Mouse (Mus musculus) lung, embryonic 14.5 days (tissue): ENCODE measurements around the gene Gm20388. TPM values are rescaled to one million over a fixed set of nuclear protein-coding genes. Genes with fewer than 3 reads are reported as not detected.

ENCODE experiments used
- ATAC-seq: fragments of 200-750 bp; cut with Nextera tagmentation; 2 replicates; pipeline ENCODE4 v1.8.0; 2017; ENCODE audit warnings: mild to moderate bottlenecking, moderate TSS enrichment, moderate library complexity; ENCODE audit not compliant: insufficient read depth
- DNase-seq: peaks from one replicate; pipeline ENCODE4 v3.0.0-alpha.2; 2015
- H3K27ac ChIP-seq: fragments of 300-500 bp; sonication (generic); 2 replicates; pipeline ENCODE4 v1.5.1; 2014; ENCODE audit warnings: low read depth, mild to moderate bottlenecking, moderate library complexity
- H3K27me3 ChIP-seq: fragments of 300-500 bp; sonication (generic); 2 replicates; pipeline ENCODE4 v1.6.1; 2014; ENCODE audit warnings: low read length, control low read depth; ENCODE audit not compliant: insufficient read depth
- H3K36me3 ChIP-seq: fragments of 300-500 bp; sonication (generic); 2 replicates; pipeline ENCODE4 v1.6.1; 2014; ENCODE audit warnings: control low read depth; ENCODE audit not compliant: insufficient read depth
- H3K4me1 ChIP-seq: fragments of 300-500 bp; sonication (generic); 2 replicates; pipeline ENCODE4 v1.6.1; 2014; ENCODE audit warnings: antibody characterized with exemption, control low read depth; ENCODE audit not compliant: insufficient read depth
- H3K4me2 ChIP-seq: fragments of 300-500 bp; sonication (generic); 2 replicates; pipeline ENCODE4 v1.6.1; 2014; ENCODE audit warnings: mild to moderate bottlenecking
- H3K4me3 ChIP-seq: fragments of 300-500 bp; sonication (generic); 2 replicates; pipeline ENCODE4 v1.5.1; 2014; ENCODE audit warnings: low read depth, low read length
- H3K9ac ChIP-seq: fragments of 300-500 bp; sonication (generic); 2 replicates; pipeline ENCODE4 v1.6.1; 2014
- H3K9me3 ChIP-seq: fragments of 300-500 bp; sonication (generic); 2 replicates; pipeline ENCODE4 v1.6.1; 2016; ENCODE audit warnings: low read depth, low read length, control low read depth
- CTCF ChIP-seq: IDR thresholded peaks from 2 replicates; pipeline ENCODE4 v1.5.1; 2016; ENCODE audit warnings: antibody characterized with exemption, low read depth
- WGBS: fragments of 180-500 bp; shearing (Covaris S2); extraction: QIAGEN DNeasy Blood & Tissue Kit; methylation state at CpG from one replicate; pipeline ENCODE4 v1.1.7; 2014; 5-methylcytosine and 5-hydroxymethylcytosine counted together
- polyA plus RNA-seq: library from polyadenylated mRNA; unstranded; fragments of >200 nt; fragmentation: Nextera tagmentation; extraction: Ambion mirVana; gene quantifications from 2 replicates; pipeline ENCODE4 v1.2.1, GENCODE M21; 2014

Gene Gm20388
- polyA plus RNA-seq, 1 experiment from 2014 or later, result not detected

DNA sequence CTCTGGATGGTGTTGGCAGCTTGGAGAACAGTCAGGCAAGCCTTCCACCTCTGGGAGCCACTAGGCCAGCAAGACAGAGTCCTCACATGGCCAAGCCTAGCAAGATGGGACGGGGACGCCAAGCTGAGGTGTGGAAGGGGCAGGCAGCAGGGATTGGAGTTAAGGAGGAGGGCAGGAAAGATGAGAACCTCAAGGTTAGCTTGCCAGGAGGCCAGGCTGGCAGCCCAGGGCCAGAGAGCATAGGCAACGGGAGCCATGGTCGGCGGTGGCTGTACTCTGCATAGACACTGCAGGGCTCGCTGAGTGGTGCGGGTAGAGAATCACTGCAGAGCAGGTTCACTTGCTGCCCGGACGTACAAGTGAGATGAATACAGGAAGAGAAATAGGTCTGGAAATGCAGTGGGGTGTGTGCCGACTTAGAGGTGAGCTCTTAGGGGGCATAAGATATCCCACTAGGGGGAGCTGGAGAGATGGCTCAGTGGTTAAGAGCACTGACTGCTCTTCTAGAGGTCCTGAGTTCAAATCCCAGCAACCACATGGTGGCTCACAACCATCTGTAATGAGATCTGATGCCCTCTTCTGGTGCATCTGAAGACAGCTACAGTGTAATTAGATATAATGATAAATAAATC, 731.5 kb downstream of the Gm20388 start:
- no peak for TF ChIP-seq CTCF
- Histone ChIP-seq H3K27ac (no peak overlapping the region), H3K9ac (no peak overlapping the region), H3K27me3 (no peaks in the 10 kb centered on the region), H3K9me3 (no peaks in the 10 kb centered on the region), H3K4me2 (no peak overlapping the region), H3K4me1 (no peaks in the 10 kb centered on the region), H3K4me3 (no peak overlapping the region), H3K36me3 (no peaks in the 10 kb centered on the region)
- 68% methylated on average over 10 of the region's 10 CpGs for WGBS
- ATAC-seq, result no peak
- DNase-seq, result no peak

DNA sequence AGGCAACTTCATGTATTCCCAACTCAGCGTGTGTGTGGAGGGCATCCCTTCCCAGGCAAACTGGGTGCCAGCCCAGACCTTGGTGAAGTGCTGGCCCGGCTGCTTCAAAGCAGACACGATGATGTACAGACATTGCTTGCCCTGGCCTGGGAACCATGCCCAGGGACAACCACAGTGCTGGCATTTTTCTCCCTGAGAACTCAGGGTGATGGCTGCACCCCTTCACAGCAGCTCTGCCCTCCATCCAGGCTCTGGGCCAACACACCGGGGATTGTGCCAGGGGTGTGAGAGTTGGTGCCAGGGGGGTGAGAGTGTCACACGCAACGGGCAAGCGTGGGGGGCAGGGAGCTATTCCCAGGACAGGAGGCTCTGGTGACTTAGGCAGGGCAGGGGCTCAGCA, 734.0 kb downstream of the Gm20388 start:
- no peak overlapping the region for H3K9ac ChIP-seq
- H3K9me3 ChIP-seq, result no peaks in the 10 kb centered on the region
- WGBS, result 66% methylated on average over 7 of the region's 7 CpGs
- no peaks in the 10 kb centered on the region for H3K4me1 ChIP-seq
- ATAC-seq (no peak), DNase-seq (no peak)
- H3K27ac ChIP-seq, result no peak overlapping the region
- no peak overlapping the region for H3K4me2 ChIP-seq
- H3K4me3 ChIP-seq, result no peak overlapping the region
- TF ChIP-seq CTCF, result no peak
- no peaks in the 10 kb centered on the region for H3K27me3 ChIP-seq
- no peaks in the 10 kb centered on the region for H3K36me3 ChIP-seq

DNA sequence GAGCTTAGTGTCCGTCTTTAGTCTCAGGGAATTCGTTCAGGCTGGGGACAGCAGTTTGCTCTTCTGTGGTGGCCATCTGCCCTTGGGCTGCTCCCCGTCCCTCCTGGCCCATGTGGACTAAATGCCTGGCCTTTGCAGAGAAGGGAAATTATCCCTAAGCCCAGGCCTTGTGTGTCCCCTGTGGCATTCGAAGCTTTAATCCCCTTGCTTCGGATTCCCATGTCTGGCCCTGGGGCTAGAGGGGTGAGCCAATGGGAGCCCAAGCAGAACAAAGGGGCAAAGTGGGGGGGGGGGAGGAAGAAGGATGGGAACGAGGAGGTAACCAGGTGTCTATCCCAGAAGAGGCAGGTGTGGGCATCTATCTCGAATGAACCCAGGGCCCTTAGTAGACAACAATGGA, 736.9 kb downstream of the Gm20388 start, which contains the start of gene 1190005I06Rik:
TSS of gene 1190005I06Rik (minus strand) at position 101 of the 400 bp plus-strand sequence.
- WGBS, result 63% methylated on average over 7 of the region's 7 CpGs
- no peaks in the 10 kb centered on the region for H3K9me3 ChIP-seq
- ATAC-seq, result no peak

DNA sequence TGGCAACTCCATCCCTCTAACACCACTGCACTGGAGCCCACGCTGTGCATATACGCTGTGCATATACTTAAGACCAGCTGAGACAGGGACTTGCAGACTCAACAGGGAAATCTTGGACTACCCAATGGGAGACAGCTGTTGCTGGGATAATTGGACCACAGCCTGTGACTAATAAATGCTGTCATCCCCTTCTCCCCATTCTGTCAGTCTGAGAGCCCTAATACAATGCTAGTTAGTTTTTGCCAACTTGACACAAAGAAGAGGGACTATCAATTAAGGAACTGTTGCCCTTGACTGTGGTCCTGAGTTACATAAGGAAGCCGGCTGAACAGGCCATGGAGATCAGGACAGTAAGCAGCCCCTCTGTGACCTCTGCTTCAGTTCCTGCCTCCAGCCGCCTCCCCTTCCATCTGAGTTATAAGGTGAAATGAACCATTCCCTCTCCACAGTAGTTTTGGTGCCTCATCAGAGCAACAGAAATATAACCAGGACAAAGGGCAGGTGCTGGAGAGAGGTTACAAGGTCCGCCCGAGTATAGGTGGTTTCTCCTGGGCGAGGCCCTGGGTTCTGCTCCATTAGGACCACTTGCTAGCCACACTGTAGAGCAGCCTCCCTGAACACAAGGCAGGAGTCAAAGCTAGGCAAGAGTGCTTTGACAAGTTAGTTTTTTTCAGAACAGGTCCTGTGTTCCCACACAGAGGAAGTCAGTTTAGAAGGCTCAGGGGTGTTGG, 745.8 kb downstream of the Gm20388 start:
- H3K9ac ChIP-seq, result no peak overlapping the region
- no peak for DNase-seq
- 92% methylated on average over 7 of the region's 7 CpGs for WGBS
- H3K4me1 ChIP-seq, result no peaks in the 10 kb centered on the region
- H3K27me3 ChIP-seq, result no peaks in the 10 kb centered on the region
- no peak overlapping the region for H3K27ac ChIP-seq
- ATAC-seq, result no peak
- TF ChIP-seq CTCF, result no peak
- H3K4me2 ChIP-seq, result no peak overlapping the region
- H3K4me3 ChIP-seq, result no peak overlapping the region
- H3K9me3 ChIP-seq, result no peaks in the 10 kb centered on the region
- H3K36me3 ChIP-seq, result peaks cover 60% of the 10 kb centered on the region

More for the DNA sequence above, 736.9 kb downstream of the Gm20388 start, which contains the start of gene 1190005I06Rik:
- Histone ChIP-seq H3K4me1 (no peaks in the 10 kb centered on the region), H3K36me3 (no peaks in the 10 kb centered on the region), H3K27me3 (no peaks in the 10 kb centered on the region), H3K4me3 (no peak within 1 kb of the TSS), H3K27ac (no peak within 1 kb of the TSS), H3K9ac (no peak within 1 kb of the TSS), H3K4me2 (no peak within 1 kb of the TSS)
- TF ChIP-seq CTCF, result no peak
- no peak for DNase-seq

DNA sequence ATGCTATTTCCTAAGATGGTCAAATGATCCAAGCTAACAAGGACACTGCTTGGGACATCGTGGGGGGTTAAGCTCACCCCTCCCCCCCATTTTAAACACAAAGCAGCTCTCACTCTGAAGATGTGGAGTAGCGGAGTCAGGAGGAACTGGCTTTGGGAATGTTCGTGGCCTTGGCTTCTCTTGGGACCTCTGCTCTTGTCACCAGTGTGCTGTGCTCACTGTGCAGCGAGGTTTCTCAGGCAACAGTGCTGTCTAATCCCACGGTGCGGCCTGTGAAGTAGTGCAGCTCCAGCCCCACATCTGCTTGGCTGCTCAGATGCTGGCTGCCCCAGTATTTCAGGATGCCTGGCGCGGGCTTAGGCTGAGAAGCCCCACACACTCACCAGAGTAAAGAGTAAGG, 746.8 kb downstream of the Gm20388 start:
- no peak overlapping the region for H3K4me3 ChIP-seq
- no peaks in the 10 kb centered on the region for H3K4me1 ChIP-seq
- no peak for TF ChIP-seq CTCF
- 84% methylated on average over 8 of the region's 8 CpGs for WGBS
- no peak overlapping the region for H3K4me2 ChIP-seq
- H3K9me3 ChIP-seq, result no peaks in the 10 kb centered on the region
- ATAC-seq (no peak), DNase-seq (no peak)
- no peaks in the 10 kb centered on the region for H3K27me3 ChIP-seq
- no peak overlapping the region for H3K9ac ChIP-seq
- H3K27ac ChIP-seq, result no peak overlapping the region
- H3K36me3 ChIP-seq, result peaks cover 60% of the 10 kb centered on the region

DNA sequence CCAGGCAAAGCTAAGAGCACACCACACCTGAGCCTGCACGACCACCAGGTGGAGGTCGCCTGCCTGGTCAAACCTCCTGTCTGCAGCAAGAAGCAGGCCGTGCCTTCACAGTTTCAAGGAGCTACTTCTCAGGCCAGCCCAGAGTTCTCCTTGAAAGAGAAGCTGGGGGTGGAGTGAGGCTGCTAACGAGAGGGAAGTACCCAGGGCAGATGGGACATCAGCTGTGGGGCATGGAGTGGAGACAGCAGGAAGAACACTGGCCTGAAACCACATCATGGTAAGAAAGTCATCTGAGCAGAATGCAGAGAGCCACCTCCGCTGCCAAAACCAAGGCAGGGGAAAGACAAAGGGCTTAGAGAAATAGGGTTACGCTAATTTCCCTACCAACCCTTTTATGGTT, 753.9 kb downstream of the Gm20388 start:
- Histone ChIP-seq H3K27ac (no peak overlapping the region), H3K9ac (no peak overlapping the region), H3K9me3 (no peaks in the 10 kb centered on the region), H3K4me3 (no peak overlapping the region), H3K36me3 (peaks cover 10% of the 10 kb centered on the region; the same call in 1 of the 2 replicates), H3K4me1 (peaks cover 15% of the 10 kb centered on the region; the same call in 1 of the 2 replicates), H3K27me3 (no peaks in the 10 kb centered on the region), H3K4me2 (no peak overlapping the region)
- 70% methylated on average over 6 of the region's 6 CpGs for WGBS
- no peak for TF ChIP-seq CTCF
- no peak for DNase-seq
- ATAC-seq, result no peak

DNA sequence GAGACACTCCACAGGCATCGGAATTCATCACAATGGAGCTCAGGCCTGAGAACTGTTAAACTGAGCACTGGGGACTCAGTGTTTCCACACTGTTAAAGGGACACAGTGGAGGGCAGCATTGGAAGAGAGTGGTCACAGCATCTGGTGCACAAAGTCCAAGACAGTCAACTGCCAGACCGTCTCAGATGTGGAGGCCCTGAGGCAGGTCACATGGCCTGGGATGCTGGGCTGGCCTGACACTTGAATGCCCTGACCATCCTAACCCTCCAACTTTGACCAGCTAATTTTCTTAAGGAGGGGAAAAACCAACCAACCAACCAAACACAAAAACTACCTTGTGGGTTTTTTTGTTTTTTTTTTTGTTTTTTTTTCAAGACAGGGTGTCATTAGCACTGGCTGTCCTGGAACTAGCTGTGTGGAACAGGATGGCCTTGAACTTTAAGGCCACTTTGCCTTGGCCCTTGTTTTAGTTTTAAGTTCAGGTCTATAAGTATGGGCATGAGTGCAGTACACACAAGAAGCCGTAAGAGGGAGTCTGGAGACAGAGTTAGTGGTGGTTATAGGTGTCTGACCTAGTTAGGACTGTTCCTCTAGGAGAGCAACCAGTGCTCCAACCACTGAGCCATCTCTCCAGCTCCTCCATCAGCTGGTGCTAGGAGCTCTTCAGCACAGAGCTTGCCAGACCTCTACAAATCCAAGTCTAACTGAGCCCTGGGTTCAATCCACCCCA, 755.2 kb downstream of the Gm20388 start:
- DNase-seq (peak; percentile 39), ATAC-seq (no peak)
- WGBS, result 73% methylated on average over 3 of the region's 3 CpGs
- H3K4me3 ChIP-seq, result peak overlapping the region; percentile 97; the same call in 1 of the 2 replicates
- no peak overlapping the region; the same call in 1 of the 2 replicates for H3K9ac ChIP-seq
- peak overlapping the region; percentile 94 for H3K4me2 ChIP-seq
- no peak overlapping the region for H3K27ac ChIP-seq
- H3K9me3 ChIP-seq, result no peaks in the 10 kb centered on the region
- TF ChIP-seq CTCF, result peak; percentile 44
- H3K27me3 ChIP-seq, result no peaks in the 10 kb centered on the region
- peaks cover 15% of the 10 kb centered on the region; the same call in 1 of the 2 replicates for H3K4me1 ChIP-seq
- peaks cover 16% of the 10 kb centered on the region for H3K36me3 ChIP-seq
